Mouse (Mus musculus) ES-Bruce4 (cell line): ENCODE measurements around the gene Pax1.

Experiments
- CTCF ChIP-seq: IDR thresholded peaks from one replicate; pipeline ENCODE4 v1.8.1; 2011; ENCODE audit warnings: low read depth, low read length
- EP300 ChIP-seq: IDR thresholded peaks from 2 replicates; pipeline ENCODE4 v1.6.1; 2011; ENCODE audit warnings: low read depth, low read length; ENCODE audit not compliant: insufficient read depth
- POLR2A ChIP-seq: IDR thresholded peaks from one replicate; pipeline ENCODE4 v1.8.1; 2011; ENCODE audit warnings: low read length; ENCODE audit not compliant: insufficient read depth

DNA sequence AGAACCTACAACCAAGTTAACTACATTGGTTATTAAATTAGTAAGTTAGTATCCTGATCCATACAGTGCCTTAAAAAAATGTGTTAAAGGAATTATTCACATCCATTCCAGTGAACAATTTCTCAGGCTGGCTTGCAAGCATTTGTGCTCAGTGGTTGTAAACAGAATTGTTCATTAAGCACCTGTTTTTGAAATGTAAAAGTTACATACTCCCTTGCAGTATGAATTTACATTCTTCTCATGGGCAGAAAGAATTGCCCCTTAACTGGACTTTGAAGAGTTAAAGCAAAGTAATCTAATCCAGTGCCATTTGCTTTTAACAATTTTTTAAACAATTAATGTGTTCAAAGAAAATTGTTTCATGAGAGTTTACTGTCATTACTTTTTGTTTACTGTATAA is 9.6 kb downstream of the Pax1 start:
- TF ChIP-seq CTCF (no peak), EP300 (no peak), POLR2A (no peak)
